Comparison of ENCODE assay signal across 8 mouse cellular contexts in the genomic region with DNA sequence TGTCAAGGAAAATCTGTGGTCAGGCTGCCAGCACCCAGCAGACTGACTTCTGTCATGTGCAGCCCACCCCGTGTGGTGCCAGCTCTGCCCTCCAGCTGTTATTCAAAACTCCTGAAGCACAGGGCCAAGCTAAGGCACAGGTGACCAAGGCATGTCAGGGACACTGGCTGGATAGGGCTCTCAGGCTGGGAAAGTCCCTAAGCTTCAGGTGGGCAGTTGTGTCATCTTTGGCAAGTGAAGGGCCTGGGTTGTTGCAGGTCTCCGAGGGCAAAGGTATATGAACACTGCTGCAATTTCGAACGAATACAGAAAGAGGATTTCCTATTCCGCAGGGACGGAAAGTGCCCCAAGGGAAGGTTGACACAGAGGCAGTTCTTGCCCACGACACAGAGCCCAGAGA. TPM values are rescaled to one million over a fixed set of nuclear protein-coding genes. Genes with fewer than 3 reads are reported as not detected.
DNase-seq lines count a peak whose midpoint lies in the region; ATAC-seq and TF ChIP-seq lines count a peak whose summit lies in the region.

No protein-coding gene starts in this region.

- no peak for DNase-seq in layer of hippocampus, adult 2 months (ENCODE audit: low spot score in 2 of 2)
- DNase-seq in layer of hippocampus, adult 11-12 months (ENCODE audit: low spot score): no peak
- no peak for DNase-seq in midbrain, embryonic 10.5 days (ENCODE audit: low spot score)
- DNase-seq in gastrocnemius, postnatal 36 days: no peak
- no peak for DNase-seq in thymus, adult 18-20 months
- no peak for DNase-seq in urinary bladder, postnatal 25 days (ENCODE audit: low spot score)

- TF ChIP-seq CTCF in layer of hippocampus, adult 2 months (conservative IDR thresholded peaks at IDR 0.05): no peak
- no peak for TF ChIP-seq CTCF in bone marrow macrophage, adult 2 months (IDR thresholded peaks at IDR 0.05; ENCODE audit: low read depth, low read length)

- 6% methylated on average over 7 of the region's 7 CpGs for WGBS in heart, embryonic 15.5 days
- 16% methylated on average over 7 of the region's 7 CpGs for WGBS in midbrain, embryonic 10.5 days

- H3K27ac ChIP-seq in layer of hippocampus, adult 2 months: peak overlapping the region; percentile 97
- no peak overlapping the region for H3K27ac ChIP-seq in bone marrow macrophage, adult 2 months (ENCODE audit: insufficient read depth, low read depth, low read length)
- peak overlapping the region; percentile 17 for H3K27ac ChIP-seq in heart, embryonic 15.5 days
- H3K27ac ChIP-seq in midbrain, embryonic 10.5 days (replicated peaks): peak overlapping the region; percentile 82

- H3K4me3 ChIP-seq in layer of hippocampus, adult 2 months: peak overlapping the region; percentile 87
- peak overlapping the region; percentile 80 for H3K4me3 ChIP-seq in bone marrow macrophage, adult 2 months (ENCODE audit: insufficient read depth, low read length)
- H3K4me3 ChIP-seq in heart, embryonic 15.5 days: peak overlapping the region; percentile 57
- H3K4me3 ChIP-seq in midbrain, embryonic 10.5 days: peak overlapping the region; percentile 74

- H3K9ac ChIP-seq in heart, embryonic 15.5 days: peak overlapping the region; percentile 61

- ATAC-seq in heart, embryonic 15.5 days (replicated peaks; ENCODE audit: insufficient number of reproducible peaks, insufficient read depth, low FRiP score, low read depth): no peak

- TF ChIP-seq POLR2A in bone marrow macrophage, adult 2 months (IDR thresholded peaks at IDR 0.05; ENCODE audit: borderline replicate concordance, low read depth, low read length): no peak

- intact Hi-C loops in gastrocnemius, postnatal 36 days (cut with DNase I): no loop called here

- H3K4me1 ChIP-seq in bone marrow macrophage, adult 2 months (ENCODE audit: control insufficient read depth, insufficient read depth, low read length): peaks cover 23% of the 10 kb centered on the region
- H3K4me1 ChIP-seq in heart, embryonic 15.5 days (replicated peaks): peaks cover 70% of the 10 kb centered on the region
- H3K4me1 ChIP-seq in midbrain, embryonic 10.5 days: peaks cover 78% of the 10 kb centered on the region

- H3K9me3 ChIP-seq in heart, embryonic 15.5 days (replicated peaks): no peaks in the 10 kb centered on the region
- H3K9me3 ChIP-seq in midbrain, embryonic 10.5 days (replicated peaks): no peaks in the 10 kb centered on the region

- no peaks in the 10 kb centered on the region for H3K36me3 ChIP-seq in heart, embryonic 15.5 days
- H3K36me3 ChIP-seq in midbrain, embryonic 10.5 days: 0 out of 2 replicates have a peak, but pooled peaks cover 3% of the 10 kb centered on the region

- peak overlapping the region; percentile 80 for H3K4me2 ChIP-seq in heart, embryonic 15.5 days

- H3K27me3 ChIP-seq in heart, embryonic 15.5 days: peaks cover 25% of the 10 kb centered on the region
- H3K27me3 ChIP-seq in midbrain, embryonic 10.5 days (ENCODE audit: low read depth, poor library complexity, severe bottlenecking): peaks cover 41% of the 10 kb centered on the region

RNA-seq across cellular contexts. Expression of gene Tbc1d24, which starts 0.5 kb away (rescaled TPM):
- 10 to 100 TPM; 61.2 to 66.1 TPM for total RNA-seq in layer of hippocampus, adult 2 months (2021)
- polyA plus RNA-seq in bone marrow macrophage, adult 2 months (2012; ENCODE audit: insufficient read depth, insufficient read length, missing spikeins): 23.0 and 24.0 TPM in 2 replicates
- 3.6 and 3.8 TPM in 2 replicates for polyA plus RNA-seq in heart, embryonic 15.5 days (2015; fragmentation: Nextera tagmentation; extraction: Ambion mirVana)
- 5.3 and 12.5 TPM in 2 replicates for polyA plus RNA-seq in midbrain, embryonic 10.5 days (2016; fragmentation: Nextera tagmentation; extraction: Ambion mirVana)
- 1 to 10 TPM; 2.9 to 4.4 TPM for total RNA-seq in gastrocnemius, postnatal 36 days (2021)

RNA-seq across cellular contexts. Expression of gene Ntn3, which starts 4.5 kb away (rescaled TPM):
- 1 to 10 TPM; 9.1 to 9.9 TPM for total RNA-seq in layer of hippocampus, adult 2 months (2021)
- 0.47 TPM in 1 of 2 replicates, not detected in the other for polyA plus RNA-seq in bone marrow macrophage, adult 2 months (2012; ENCODE audit: insufficient read depth, insufficient read length, missing spikeins)
- 1.9 and 2.9 TPM in 2 replicates for polyA plus RNA-seq in heart, embryonic 15.5 days (2015; fragmentation: Nextera tagmentation; extraction: Ambion mirVana)
- polyA plus RNA-seq in midbrain, embryonic 10.5 days (2016; fragmentation: Nextera tagmentation; extraction: Ambion mirVana): 3.8 and 4.4 TPM in 2 replicates
- total RNA-seq in gastrocnemius, postnatal 36 days (2021): under 1 TPM; 0.33 to 0.35 TPM

RNA-seq across cellular contexts. Expression of gene Tedc2, which starts 15.8 kb away (rescaled TPM):
- total RNA-seq in layer of hippocampus, adult 2 months (2021): 1 to 10 TPM; 9.5 to 9.8 TPM
- polyA plus RNA-seq in bone marrow macrophage, adult 2 months (2012; ENCODE audit: insufficient read depth, insufficient read length, missing spikeins): 7.7 and 8.5 TPM in 2 replicates
- polyA plus RNA-seq in heart, embryonic 15.5 days (2015; fragmentation: Nextera tagmentation; extraction: Ambion mirVana): 4.3 and 7.3 TPM in 2 replicates
- 22.4 and 22.9 TPM in 2 replicates for polyA plus RNA-seq in midbrain, embryonic 10.5 days (2016; fragmentation: Nextera tagmentation; extraction: Ambion mirVana)
- 1 to 10 TPM in 1 of 2 experiments, under 1 TPM in 1; 0.96 to 1.1 TPM for total RNA-seq in gastrocnemius, postnatal 36 days (2021)

RNA-seq across cellular contexts. Expression of gene Atp6v0c, which starts 35.3 kb away (rescaled TPM):
- total RNA-seq in layer of hippocampus, adult 2 months (2021): 1,000 to 10,000 TPM; 1,075 to 1,153 TPM
- 1,159 and 1,346 TPM in 2 replicates for polyA plus RNA-seq in bone marrow macrophage, adult 2 months (2012; ENCODE audit: insufficient read depth, insufficient read length, missing spikeins)
- 447 and 510 TPM in 2 replicates for polyA plus RNA-seq in heart, embryonic 15.5 days (2015; fragmentation: Nextera tagmentation; extraction: Ambion mirVana)
- 467 and 491 TPM in 2 replicates for polyA plus RNA-seq in midbrain, embryonic 10.5 days (2016; fragmentation: Nextera tagmentation; extraction: Ambion mirVana)
- 100 to 1,000 TPM; 142 to 153 TPM for total RNA-seq in gastrocnemius, postnatal 36 days (2021)

RNA-seq across cellular contexts. Expression of gene Amdhd2, which starts 41.3 kb away (rescaled TPM):
- 10 to 100 TPM; 43.1 to 45.3 TPM for total RNA-seq in layer of hippocampus, adult 2 months (2021)
- polyA plus RNA-seq in bone marrow macrophage, adult 2 months (2012; ENCODE audit: insufficient read depth, insufficient read length, missing spikeins): 89.6 and 118 TPM in 2 replicates
- polyA plus RNA-seq in heart, embryonic 15.5 days (2015; fragmentation: Nextera tagmentation; extraction: Ambion mirVana): 20.6 and 28.8 TPM in 2 replicates
- polyA plus RNA-seq in midbrain, embryonic 10.5 days (2016; fragmentation: Nextera tagmentation; extraction: Ambion mirVana): 42.4 and 44.8 TPM in 2 replicates
- total RNA-seq in gastrocnemius, postnatal 36 days (2021): 10 to 100 TPM in 1 of 2 experiments, 1 to 10 TPM in 1; 8.4 to 10.4 TPM
